Mouse (Mus musculus) stomach, embryonic 16.5 days (tissue): ENCODE results near the gene Ctdsp2. TPM values are rescaled to one million over a fixed set of nuclear protein-coding genes. Genes with fewer than 3 reads are reported as not detected.

Source experiments
- ATAC-seq: fragments of 200-750 bp; cut with Nextera tagmentation; 2 replicates; pipeline ENCODE4 v1.8.0; 2017; ENCODE audit warnings: moderate number of reproducible peaks, moderate TSS enrichment; ENCODE audit not compliant: insufficient read depth, low FRiP score
- H3K27ac ChIP-seq: fragments of 300-500 bp; sonication (generic); 2 replicates; pipeline ENCODE4 v1.5.1; 2014; ENCODE audit warnings: low read length
- H3K27me3 ChIP-seq: fragments of 300-500 bp; sonication (generic); 2 replicates; pipeline ENCODE4 v1.6.1; 2014; ENCODE audit warnings: low read length, control low read depth, mixed read lengths; ENCODE audit not compliant: control insufficient read depth, insufficient read depth
- H3K36me3 ChIP-seq: fragments of 300-500 bp; sonication (generic); 2 replicates; pipeline ENCODE4 v1.6.1; 2014; ENCODE audit warnings: low read length; ENCODE audit not compliant: control insufficient read depth, insufficient read depth
- H3K4me1 ChIP-seq: fragments of 300-500 bp; sonication (generic); 2 replicates; pipeline ENCODE4 v1.6.1; 2014; ENCODE audit warnings: low read length, control low read depth, mixed read lengths; ENCODE audit not compliant: control insufficient read depth, insufficient read depth
- H3K4me2 ChIP-seq: fragments of 300-500 bp; sonication (generic); 2 replicates; pipeline ENCODE4 v1.6.1; 2014; ENCODE audit warnings: low read depth, low read length, mixed read lengths
- H3K4me3 ChIP-seq: fragments of 300-500 bp; sonication (generic); replicated peaks from 2 replicates; pipeline ENCODE4 v1.5.1; 2014; ENCODE audit warnings: mild to moderate bottlenecking, low read length
- H3K9ac ChIP-seq: fragments of 300-500 bp; sonication (generic); 2 replicates; pipeline ENCODE4 v1.6.1; 2014; ENCODE audit warnings: low read length
- H3K9me3 ChIP-seq: fragments of 300-500 bp; sonication (generic); replicated peaks from 2 replicates; pipeline ENCODE4 v1.6.1; 2016; ENCODE audit warnings: low read length, control low read depth; ENCODE audit not compliant: control insufficient read depth
- WGBS: fragments of 180-500 bp; shearing (Covaris S2); extraction: QIAGEN DNeasy Blood & Tissue Kit; methylation state at CpG from one replicate; pipeline ENCODE4 v1.1.7; 2014; 5-methylcytosine and 5-hydroxymethylcytosine counted together
- microRNA counts: library from miRNA; unstranded; fragments of <30 nt; microRNA quantifications from one replicate; lab custom pipeline; 2016
- microRNA-seq: library from miRNA; unstranded; fragments of <30 nt; microRNA quantifications from one replicate; pipeline ENCODE4, GENCODE M21; 2016
- polyA plus RNA-seq: library from polyadenylated mRNA; unstranded; fragments of >200 nt; fragmentation: Nextera tagmentation; extraction: Ambion mirVana; gene quantifications from 2 replicates; pipeline ENCODE4 v1.2.1, GENCODE M21; 2015

Ctdsp2 gene
- polyA plus RNA-seq, 1 experiment from 2014 or later, result 53.4 TPM

GRCm38 (mm10) chr10:127041774-127042338 lies 63.3 kb downstream of the Ctdsp2 start:
- under 1% methylated on average over 44 of the region's 44 CpGs for WGBS
- 0 out of 2 replicates have a peak, but pooled peaks cover 2% of the 10 kb centered on the region for H3K36me3 ChIP-seq
- H3K4me1 ChIP-seq, result peaks cover 7% of the 10 kb centered on the region; the same call in 1 of the 2 replicates
- peak; percentile 85 for ATAC-seq
- no peaks in the 10 kb centered on the region for H3K9me3 ChIP-seq
- H3K4me2 ChIP-seq, result peak overlapping the region; percentile 98
- no peaks in the 10 kb centered on the region for H3K27me3 ChIP-seq
- peak overlapping the region; percentile 92 for H3K4me3 ChIP-seq
- peak overlapping the region; percentile 77 for H3K27ac ChIP-seq
- H3K9ac ChIP-seq, result peak overlapping the region; percentile 85

- peaks cover 7% of the 10 kb centered on the region; the same call in 1 of the 2 replicates for H3K4me1 ChIP-seq
- H3K27ac ChIP-seq, result no peak overlapping the region
- H3K36me3 ChIP-seq, result 0 out of 2 replicates have a peak, but pooled peaks cover 2% of the 10 kb centered on the region
- peak overlapping the region; percentile 85 for H3K9ac ChIP-seq
- H3K4me3 ChIP-seq, result peak overlapping the region; percentile 92
- no peak for ATAC-seq
- peak overlapping the region; percentile 98 for H3K4me2 ChIP-seq
- no peaks in the 10 kb centered on the region for H3K9me3 ChIP-seq
- 15% methylated on average over 5 of the region's 5 CpGs for WGBS
- peaks cover 2% of the 10 kb centered on the region for H3K27me3 ChIP-seq
Observed at GRCm38 (mm10) chr10:127042468-127043115, 64.1 kb downstream of the Ctdsp2 start.

GRCm38 (mm10) chr10:127043187-127043586 lies 64.7 kb downstream of the Ctdsp2 start:
- Histone ChIP-seq H3K4me3 (no peak overlapping the region), H3K36me3 (0 out of 2 replicates have a peak, but pooled peaks cover 2% of the 10 kb centered on the region), H3K27ac (no peak overlapping the region), H3K27me3 (peaks cover 8% of the 10 kb centered on the region), H3K9me3 (no peaks in the 10 kb centered on the region), H3K4me2 (no peak overlapping the region), H3K4me1 (peaks cover 7% of the 10 kb centered on the region; the same call in 1 of the 2 replicates), H3K9ac (no peak overlapping the region)
- WGBS, result 88% methylated on average over 6 of the region's 6 CpGs
- ATAC-seq, result no peak

GRCm38 (mm10) chr10:127047954-127048353 lies 69.4 kb downstream of the Ctdsp2 start, which contains the start of gene Cyp27b1:
Cyp27b1 (plus strand) TSS chr10:127048250.
- peak within 1 kb of the TSS; percentile 43 for H3K9ac ChIP-seq
- no peak for ATAC-seq

GRCm38 (mm10) chr10:127048608-127049394 lies 70.3 kb downstream of the Ctdsp2 start:
- WGBS, result 5% methylated on average over 35 of the region's 35 CpGs
- Histone ChIP-seq H3K4me2 (peak overlapping the region; percentile 51), H3K9me3 (no peaks in the 10 kb centered on the region), H3K4me3 (peak overlapping the region; percentile 31), H3K27me3 (peaks cover 45% of the 10 kb centered on the region), H3K9ac (peak overlapping the region; percentile 43), H3K4me1 (peaks cover 11% of the 10 kb centered on the region), H3K36me3 (0 out of 2 replicates have a peak, but pooled peaks cover 2% of the 10 kb centered on the region), H3K27ac (no peak overlapping the region)
- ATAC-seq, result no peak

More at GRCm38 (mm10) chr10:127047954-127048353, 69.4 kb downstream of the Ctdsp2 start, which contains the start of gene Cyp27b1:
- Histone ChIP-seq H3K4me3 (peak within 1 kb of the TSS; percentile 31), H3K27ac (no peak within 1 kb of the TSS), H3K27me3 (peaks cover 45% of the 10 kb centered on the region), H3K9me3 (no peaks in the 10 kb centered on the region), H3K36me3 (0 out of 2 replicates have a peak, but pooled peaks cover 2% of the 10 kb centered on the region), H3K4me1 (peaks cover 12% of the 10 kb centered on the region), H3K4me2 (peak within 1 kb of the TSS; percentile 51)
- WGBS, result 30% methylated on average over 5 of the region's 5 CpGs

MicroRNA genes within 50 kb of the gene (microRNA counts, 519-probe panel; counts per million panel counts)
- microRNA mmu-miR-26a (lab: Ali Mortazavi, UCI) (2,617 counts per million, percentile 57 among the panel's probes with 10 or more counts), microRNA mmu-miR-546 (lab: Ali Mortazavi, UCI) (not detected)

Small RNAs within 50 kb of the gene (microRNA-seq; reads per million reads assigned to microRNA genes)
- gene Mir26a-2 (46.0 reads per million, percentile 47 among the genes with 10 or more reads in this experiment), gene Mir546 (not detected)

Other genes with a start within 250 kb of the Ctdsp2 start
- 11.7 and 12.0 TPM in 2 replicates for gene Atp23, start 77.4 kb upstream of the Ctdsp2 start, polyA plus RNA-seq
- 1.0 and 1.9 TPM in 2 replicates for gene Avil, start 22.0 kb downstream of the Ctdsp2 start, polyA plus RNA-seq
- 80.4 and 80.6 TPM in 2 replicates for gene Tsfm, start 52.1 kb downstream of the Ctdsp2 start, polyA plus RNA-seq
- gene Mettl1, start 62.7 kb downstream of the Ctdsp2 start, polyA plus RNA-seq, result 49.4 and 49.5 TPM in 2 replicates
- 1.3 and 1.5 TPM in 2 replicates for gene Eef1akmt3, start 62.8 kb downstream of the Ctdsp2 start, polyA plus RNA-seq
- gene Cyp27b1, start 69.5 kb downstream of the Ctdsp2 start, polyA plus RNA-seq, result 0.21 and 0.37 TPM in 2 replicates
- 0.66 and 0.72 TPM in 2 replicates for gene March9, start 81.5 kb downstream of the Ctdsp2 start, polyA plus RNA-seq
- 1,208 and 1,239 TPM in 2 replicates for gene Cdk4, start 84.8 kb downstream of the Ctdsp2 start, polyA plus RNA-seq
- 158 and 177 TPM in 2 replicates for gene Tspan31, start 91.5 kb downstream of the Ctdsp2 start, polyA plus RNA-seq
- 0.09 and 0.62 TPM in 2 replicates for gene Agap2, start 96.6 kb downstream of the Ctdsp2 start, polyA plus RNA-seq
- 114 and 128 TPM in 2 replicates for gene Os9, start 142.4 kb downstream of the Ctdsp2 start, polyA plus RNA-seq
- gene B4galnt1, start 186.5 kb downstream of the Ctdsp2 start, polyA plus RNA-seq, result 29.3 and 34.3 TPM in 2 replicates
- gene Slc26a10, start 201.9 kb downstream of the Ctdsp2 start, polyA plus RNA-seq, result 1.2 and 1.4 TPM in 2 replicates
- 71.3 and 77.0 TPM in 2 replicates for gene Arhgef25, start 211.4 kb downstream of the Ctdsp2 start, polyA plus RNA-seq
- gene Dtx3, start 217.0 kb downstream of the Ctdsp2 start, polyA plus RNA-seq, result 68.6 and 79.4 TPM in 2 replicates
- 33.5 and 34.4 TPM in 2 replicates for gene Pip4k2c, start 232.9 kb downstream of the Ctdsp2 start, polyA plus RNA-seq